Mouse (Mus musculus) brain, embryonic 14.5 days (tissue): ENCODE results near the gene Ankrd55. TPM values are rescaled to one million over a fixed set of nuclear protein-coding genes. Genes with fewer than 3 reads are reported as not detected.

Experiments used
- DNase-seq: peaks from one replicate; pipeline ENCODE4 v3.0.0-alpha.2; 2011; ENCODE audit warnings: low read depth
- CTCF ChIP-seq: fragments of 200-500 bp; IDR thresholded peaks from 2 replicates; pipeline ENCODE4 v1.5.1; 2012; ENCODE audit warnings: inconsistent platforms, mild to moderate bottlenecking, moderate library complexity, borderline replicate concordance; ENCODE audit not compliant: insufficient read depth, insufficient read length; ENCODE audit errors: extremely low read depth
- POLR2A ChIP-seq: fragments of 200-500 bp; IDR thresholded peaks from 2 replicates; pipeline ENCODE4 v1.6.1; 2012; ENCODE audit warnings: mild to moderate bottlenecking, inconsistent platforms, borderline replicate concordance; ENCODE audit not compliant: poor library complexity, insufficient read depth, insufficient read length, severe bottlenecking; ENCODE audit errors: extremely low read depth
- polyA plus RNA-seq: library from polyadenylated mRNA; depleted of rRNA; stranded (reverse); fragments of >200 nt; gene quantifications from 2 replicates; pipeline ENCODE4 v1.2.3, GENCODE M21; 2012; rRNA removed

Ankrd55 gene
- polyA plus RNA-seq, 1 experiment: 8.5 TPM

DNA sequence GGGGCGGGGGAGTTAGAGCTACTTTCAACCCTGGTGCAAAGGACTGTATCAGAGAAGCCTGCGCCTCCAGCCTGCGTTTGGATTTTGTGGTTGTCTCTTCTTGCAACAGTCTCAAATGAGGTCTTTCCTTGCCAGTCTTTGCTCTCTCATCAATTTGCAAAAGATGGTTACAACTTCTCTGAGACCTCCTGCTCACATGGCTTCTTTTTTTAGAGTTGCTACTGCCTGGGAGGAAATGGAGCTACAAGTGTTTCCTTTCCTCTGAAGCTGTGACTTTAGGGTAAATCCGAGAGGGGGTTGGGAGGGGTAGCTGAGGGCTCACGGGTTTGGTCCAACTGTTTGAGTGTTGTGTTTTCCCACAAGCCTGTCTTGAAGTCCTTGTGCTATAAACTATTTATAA lies 145.0 kb downstream of the Ankrd55 start:
- no peak for TF ChIP-seq CTCF
- no peak for TF ChIP-seq POLR2A
- no peak for DNase-seq

Other genes starting within 250 kb of the Ankrd55 start
- gene Il6st, start 175.6 kb downstream of the Ankrd55 start, polyA plus RNA-seq: 9.4 and 19.5 TPM in 2 replicates